Mouse (Mus musculus) mouse trophoblast stem cell (cell line): ENCODE measurements around the gene Wnt6.
"Not testable (repeated sequence)": the region's sequence is repeated elsewhere in the genome, so short reads cannot be mapped to it uniquely, and the experiment has no call there.

Experiments used
- in situ Hi-C, 2 experiments: fragments of 300-500 bp; cut with MseI, MboI; formaldehyde crosslinking; loops; 2 replicates in 1 of 2; 3 replicates in 1 of 2; pipeline ENCODE4 v1.15.1; 2025

Wnt6 gene

GRCm38 (mm10) chr1:74806360-74807311 lies 34.9 kb downstream of the Wnt6 start:
- in situ Hi-C loops: no loop called here

DNA sequence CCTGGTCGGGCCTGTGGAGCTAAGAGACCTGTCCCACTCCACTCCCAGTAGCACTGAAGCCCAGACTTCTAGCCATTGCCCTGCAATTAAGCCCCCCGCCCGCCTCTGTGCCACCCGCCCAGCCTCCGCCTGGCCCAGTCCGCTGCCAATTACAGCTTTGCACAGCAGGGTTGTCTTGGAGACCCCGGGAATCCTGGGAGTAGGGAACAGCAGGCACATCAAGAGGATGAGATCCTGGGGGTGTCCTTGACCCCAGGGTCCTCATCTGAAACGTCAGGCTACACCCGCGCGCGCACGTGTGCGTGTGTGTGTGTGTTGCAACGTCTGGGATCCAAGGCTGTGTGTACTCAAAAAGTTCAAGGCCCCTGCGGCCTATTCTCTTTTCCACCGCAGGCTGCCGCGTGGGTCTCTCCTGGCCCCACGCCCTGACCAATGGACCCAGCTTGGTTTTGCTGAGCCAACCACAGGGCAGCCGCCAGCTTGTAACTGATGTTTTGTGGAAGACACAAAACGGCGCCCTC lies 35.9 kb downstream of the Wnt6 start:
- in situ Hi-C loops: no loop called here

DNA sequence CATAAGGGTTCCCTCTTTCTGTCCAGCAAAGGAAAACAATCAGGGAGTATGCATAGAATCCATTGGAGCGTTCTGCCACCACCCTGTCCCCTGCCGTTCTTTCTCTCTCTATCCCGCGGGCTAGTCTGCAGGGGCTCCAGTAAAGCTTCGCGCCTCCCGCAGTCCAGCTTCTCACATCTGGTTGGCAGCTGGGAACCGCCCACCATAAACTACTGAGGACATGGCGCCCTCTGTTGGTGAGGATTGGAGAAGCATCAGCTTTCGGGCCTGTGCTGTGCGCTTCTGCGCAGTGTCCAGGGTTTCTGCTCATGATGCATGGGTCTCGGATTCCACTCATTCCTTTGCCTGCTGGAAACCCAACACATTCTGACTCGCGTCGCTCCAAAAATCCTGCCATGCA lies 36.4 kb downstream of the Wnt6 start:
- in situ Hi-C loops: no loop called here

DNA sequence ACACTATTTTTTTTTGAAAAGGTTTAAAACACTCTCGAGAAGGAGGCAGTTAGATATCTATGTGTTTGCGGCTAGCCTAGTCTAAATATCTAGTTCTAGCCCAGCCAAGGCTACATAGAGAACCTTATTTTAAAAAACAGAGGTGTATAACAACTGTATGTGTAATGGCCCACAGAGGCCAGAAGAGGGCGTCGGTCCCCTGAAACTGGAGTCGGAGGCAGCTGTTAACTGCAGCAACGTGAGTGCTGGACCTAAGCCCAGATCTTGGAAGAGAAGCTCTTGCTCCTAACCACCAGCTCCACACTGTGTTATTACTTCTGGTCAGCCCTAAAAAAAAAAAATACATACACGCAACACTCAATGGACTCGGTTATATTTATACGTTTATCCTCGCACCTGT lies 37.3 kb downstream of the Wnt6 start:
- in situ Hi-C loops: no loop called here

DNA sequence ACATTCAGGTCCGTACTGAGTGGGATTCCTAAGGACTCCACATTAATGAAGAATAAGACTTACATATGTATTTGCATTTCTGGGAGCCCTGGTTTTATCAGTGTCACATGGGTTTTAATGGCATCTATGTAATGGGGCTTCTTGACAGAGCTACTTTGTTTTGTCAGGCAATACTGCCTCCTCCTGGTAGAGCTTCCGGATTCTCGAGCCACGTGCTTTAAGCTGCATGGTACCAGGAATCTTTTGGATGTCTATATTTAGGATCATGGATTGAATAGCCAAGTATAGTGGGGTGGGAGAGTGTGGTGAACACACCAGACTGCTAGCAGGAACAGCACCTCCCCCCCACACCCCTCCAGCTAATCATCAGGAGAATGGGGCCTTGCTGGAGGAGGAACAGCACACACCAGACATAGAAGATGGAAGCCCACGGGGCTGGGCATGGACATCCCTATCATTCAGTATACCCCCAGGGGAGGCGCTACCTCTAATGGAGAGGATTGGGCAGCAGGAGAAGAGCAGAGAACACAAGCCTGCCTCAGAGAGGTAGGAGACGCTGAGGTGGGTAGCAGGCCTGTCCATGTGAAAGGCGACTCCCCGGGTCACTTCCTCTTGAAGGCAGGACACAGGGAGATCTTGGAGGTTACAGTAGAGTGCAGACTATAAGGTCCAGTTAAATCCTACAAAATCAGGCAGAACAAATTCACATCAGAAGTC lies 43.4 kb downstream of the Wnt6 start:
- in situ Hi-C loops: loop anchor here in 1 of 2 experiments (10.0 kb wide), 1 partner anchor 50 kb away; no protein-coding TSS in a partner anchor

DNA sequence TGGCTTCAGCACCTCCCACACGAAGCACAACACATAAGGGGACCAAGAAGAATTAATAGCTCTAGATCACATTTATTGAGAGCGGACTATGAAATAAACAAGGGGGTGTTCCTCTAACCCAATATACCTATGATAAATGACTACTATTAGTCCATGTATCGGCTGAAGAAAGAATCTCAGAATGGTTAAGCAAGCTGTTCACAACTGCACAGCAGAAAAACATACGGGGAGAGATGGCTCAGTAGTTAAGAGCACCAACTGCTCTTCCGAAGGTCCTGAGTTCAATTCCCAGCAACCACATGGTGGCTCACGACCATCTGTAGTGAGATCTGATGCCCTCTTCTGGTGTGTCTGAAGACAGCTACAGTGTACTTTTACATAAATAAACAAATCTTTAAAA lies 44.3 kb downstream of the Wnt6 start:
- in situ Hi-C loops: loop anchor here in 1 of 2 experiments (10.0 kb wide), 1 partner anchor 51 kb away; no protein-coding TSS in a partner anchor

- in situ Hi-C loops: loop anchor here in 1 of 2 experiments (10.0 kb wide), 1 partner anchor 52 kb away; no protein-coding TSS in a partner anchor
These were observed 45.0 kb downstream of the Wnt6 start for GRCm38 (mm10) chr1:74816612-74817199.

- in situ Hi-C loops: loop anchor here in 1 of 2 experiments (10.0 kb wide), 1 partner anchor 52 kb away; no protein-coding TSS in a partner anchor
These were observed 45.5 kb downstream of the Wnt6 start for GRCm38 (mm10) chr1:74817219-74817618.

GRCm38 (mm10) chr1:74818509-74818908 lies 46.8 kb downstream of the Wnt6 start:
- in situ Hi-C loops: loop anchor here in 1 of 2 experiments (10.0 kb wide), 1 partner anchor 54 kb away; no protein-coding TSS in a partner anchor

GRCm38 (mm10) chr1:74823598-74823997 lies 51.9 kb downstream of the Wnt6 start:
- in situ Hi-C loops: not testable (repeated sequence)

DNA sequence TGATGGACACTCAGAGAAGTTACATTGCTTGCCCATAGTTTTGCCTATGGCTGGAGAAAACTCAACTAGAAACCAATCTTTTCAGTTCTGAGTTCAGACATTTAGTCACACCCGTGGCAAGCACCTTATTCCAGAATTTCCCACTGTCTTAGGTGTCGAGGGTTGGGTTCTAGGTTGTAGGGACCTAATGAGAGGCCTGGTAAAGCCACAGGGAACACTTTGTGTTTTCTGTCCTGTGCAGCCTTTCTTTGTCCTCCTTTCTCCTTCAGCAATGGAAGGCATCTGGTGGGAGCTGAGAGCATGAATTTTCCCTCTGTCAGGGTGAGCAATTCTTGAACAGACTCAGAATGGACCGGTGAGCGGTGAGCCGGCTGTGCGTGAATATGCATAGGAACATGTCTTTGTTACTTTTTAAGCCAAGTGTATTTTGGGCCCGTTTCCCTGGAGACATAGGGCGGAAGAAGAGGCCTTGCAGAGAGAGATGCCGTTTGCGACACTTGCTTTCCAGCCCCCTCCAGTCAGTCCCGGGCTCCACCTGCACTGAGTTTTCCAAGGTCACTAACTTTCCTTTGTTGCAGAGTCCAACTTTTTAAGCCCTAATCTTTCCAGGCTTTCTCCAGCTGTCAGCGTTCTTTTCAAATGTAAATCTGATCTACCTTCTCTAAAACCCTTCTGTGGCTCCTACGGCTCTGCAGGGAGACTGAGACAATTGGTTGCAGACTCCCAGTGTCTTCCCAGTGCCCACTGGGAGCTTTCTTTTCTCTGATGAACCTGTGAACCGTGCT lies 53.0 kb downstream of the Wnt6 start:
- in situ Hi-C loops: no loop called here

DNA sequence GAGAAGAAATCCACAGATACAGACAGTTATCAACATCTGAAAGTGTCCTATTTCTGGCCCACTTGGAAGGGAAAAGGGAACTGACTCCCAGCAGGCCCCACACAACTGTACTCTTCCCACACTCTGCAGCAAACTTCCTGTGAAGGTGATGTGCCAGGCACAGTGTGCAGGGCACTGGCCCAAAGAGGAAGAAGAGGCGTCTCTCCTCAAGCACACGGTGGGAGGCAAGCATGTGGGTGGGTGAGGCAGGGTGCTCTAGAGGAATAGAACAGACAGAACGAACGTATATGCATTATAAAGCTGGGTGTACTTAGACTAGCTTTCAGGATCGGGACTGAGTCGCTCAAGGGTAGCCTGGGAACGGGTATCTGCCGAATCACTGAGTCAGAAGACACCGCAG lies 58.4 kb downstream of the Wnt6 start:
- in situ Hi-C loops: no loop called here

DNA sequence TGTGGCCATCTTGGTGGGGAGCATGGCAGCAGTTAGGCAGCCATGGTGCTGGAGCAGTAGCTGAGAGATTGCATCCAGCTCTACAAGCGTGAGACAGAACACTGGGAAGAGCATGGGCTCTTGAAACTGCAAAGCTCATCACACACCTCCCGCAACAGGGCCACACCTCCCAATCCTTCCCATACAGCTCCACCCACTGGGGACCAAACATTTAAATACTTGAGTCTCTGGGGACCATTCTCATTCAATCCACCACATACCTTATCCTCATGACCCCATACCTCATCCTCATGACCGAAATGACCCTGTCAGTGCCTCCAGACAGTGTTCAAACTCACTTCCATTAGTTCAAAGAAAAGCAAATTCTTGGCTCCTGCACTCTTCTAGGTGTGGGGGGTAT lies 61.6 kb downstream of the Wnt6 start:
- in situ Hi-C loops: no loop called here
